Mouse (Mus musculus) CH12.LX (cell line): Measurements from ENCODE around the gene Elane.

Experiments used
- POLR2AphosphoS2 ChIP-seq: IDR thresholded peaks from 2 replicates; pipeline ENCODE4 v1.6.1; 2011; ENCODE audit warnings: low read depth, low read length, improper control_type of control experiment
- SMC3 ChIP-seq: IDR thresholded peaks from 2 replicates; pipeline ENCODE4 v1.6.1; 2011; ENCODE audit warnings: low read depth, low read length, improper control_type of control experiment

DNA sequence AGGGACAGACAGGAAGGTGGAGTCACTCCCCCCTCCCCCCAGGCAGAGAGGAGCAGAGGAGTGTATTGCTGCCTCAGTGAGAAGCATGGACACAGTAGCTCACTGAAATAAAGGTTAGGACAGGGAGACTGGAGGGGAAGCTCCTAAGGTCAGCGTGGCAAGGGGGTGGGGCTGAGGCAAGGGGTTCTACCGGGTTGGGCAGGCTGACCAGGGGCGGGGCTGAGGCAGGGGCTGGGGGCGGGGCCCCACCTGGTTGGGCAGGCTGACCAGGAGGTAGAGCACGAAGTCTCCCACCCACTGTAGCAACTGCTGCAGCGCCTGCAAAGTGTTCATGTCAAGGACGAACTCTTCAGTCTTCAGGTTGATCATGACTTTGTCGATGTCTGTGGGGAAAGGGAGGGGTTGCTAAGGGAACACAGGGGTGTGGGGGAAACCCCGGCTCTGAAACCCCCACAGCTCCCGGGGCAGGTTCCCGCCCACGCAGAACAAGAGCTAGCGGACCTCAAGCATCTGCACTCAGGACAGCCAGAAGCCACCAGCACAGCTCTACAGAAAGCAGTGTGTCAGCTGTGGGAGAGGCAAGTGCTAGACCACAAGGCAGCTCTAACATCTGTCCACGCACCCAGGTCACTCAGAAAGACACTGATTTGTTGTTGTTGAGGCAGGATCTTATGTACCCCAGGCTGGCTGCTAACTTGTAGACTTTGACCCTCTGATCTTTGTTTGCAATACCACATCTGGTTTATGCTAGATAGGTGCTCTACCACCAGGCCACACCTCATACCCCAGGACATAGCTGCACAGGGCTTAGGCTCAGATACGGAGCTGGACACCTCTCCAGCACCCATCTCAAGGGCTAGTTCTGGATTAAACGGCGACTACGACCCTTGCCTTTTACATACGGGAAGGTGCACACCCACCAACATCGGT is 11.5 kb downstream of the Elane start:
- TF ChIP-seq SMC3 = no peak
- no peak for TF ChIP-seq POLR2AphosphoS2
